Mouse (Mus musculus) erythroblast, embryonic 14.5 days (primary cell): ENCODE results near the gene Zcwpw1.

Experiments used
- GATA1 ChIP-seq: IDR thresholded peaks from 2 replicates; pipeline ENCODE4 v1.6.1; 2012; ENCODE audit warnings: low read length, inconsistent platforms, mixed read lengths
- TAL1 ChIP-seq: IDR thresholded peaks from 3 replicates; pipeline ENCODE4 v1.6.1; 2012; ENCODE audit warnings: low read length, inconsistent platforms, mixed read lengths

- TF ChIP-seq GATA1: no peak
- TF ChIP-seq TAL1: no peak
Observed at GRCm38 (mm10) chr5:137806158-137806557, 18.6 kb downstream of the Zcwpw1 start.
